Mouse (Mus musculus) lung, embryonic 16.5 days (tissue): ENCODE data around the gene Orc1. TPM values are rescaled to one million over a fixed set of nuclear protein-coding genes. Genes with fewer than 3 reads are reported as not detected.

Experiments used
- polyA plus RNA-seq: library from polyadenylated mRNA; unstranded; fragments of >200 nt; fragmentation: Nextera tagmentation; extraction: Ambion mirVana; gene quantifications from 2 replicates; pipeline ENCODE4 v1.2.1, GENCODE M21; 2015

Orc1 gene
- polyA plus RNA-seq, 1 experiment from 2014 or later, result 8.9 TPM

Other genes with a start within 250 kb of the Orc1 start
- 0.55 and 1.2 TPM in 2 replicates for gene Shisal2a, start 196.1 kb upstream of the Orc1 start, polyA plus RNA-seq
- gene Gpx7, start 172.5 kb upstream of the Orc1 start, polyA plus RNA-seq, result 89.7 and 90.6 TPM in 2 replicates
- gene Tut4, start 120.0 kb upstream of the Orc1 start, polyA plus RNA-seq, result 53.9 and 57.7 TPM in 2 replicates
- gene Prpf38a, start 87 bp upstream of the Orc1 start, polyA plus RNA-seq, result 79.9 and 80.4 TPM in 2 replicates
- gene Cc2d1b, start 40.5 kb downstream of the Orc1 start, polyA plus RNA-seq, result 30.0 and 30.2 TPM in 2 replicates
- gene 3110021N24Rik, start 140.2 kb downstream of the Orc1 start, polyA plus RNA-seq, result 1.6 TPM in 2 replicates
- gene Zfyve9, start 201.4 kb downstream of the Orc1 start, polyA plus RNA-seq, result 3.8 and 4.0 TPM in 2 replicates